Mouse (Mus musculus) subcutaneous adipose tissue, adult 2 months (tissue): ENCODE measurements around the gene Exosc1. TPM values are rescaled to one million over a fixed set of nuclear protein-coding genes. Genes with fewer than 3 reads are reported as not detected.

Experiments used
- polyA plus RNA-seq: library from polyadenylated mRNA; depleted of rRNA; stranded (reverse); fragments of >200 nt; gene quantifications from 2 replicates; pipeline ENCODE4 v1.2.3, GENCODE M21; 2012; ENCODE audit warnings: low replicate concordance; rRNA removed

Gene Exosc1
- polyA plus RNA-seq: 15.7 and 24.5 TPM in 2 replicates

DNA sequence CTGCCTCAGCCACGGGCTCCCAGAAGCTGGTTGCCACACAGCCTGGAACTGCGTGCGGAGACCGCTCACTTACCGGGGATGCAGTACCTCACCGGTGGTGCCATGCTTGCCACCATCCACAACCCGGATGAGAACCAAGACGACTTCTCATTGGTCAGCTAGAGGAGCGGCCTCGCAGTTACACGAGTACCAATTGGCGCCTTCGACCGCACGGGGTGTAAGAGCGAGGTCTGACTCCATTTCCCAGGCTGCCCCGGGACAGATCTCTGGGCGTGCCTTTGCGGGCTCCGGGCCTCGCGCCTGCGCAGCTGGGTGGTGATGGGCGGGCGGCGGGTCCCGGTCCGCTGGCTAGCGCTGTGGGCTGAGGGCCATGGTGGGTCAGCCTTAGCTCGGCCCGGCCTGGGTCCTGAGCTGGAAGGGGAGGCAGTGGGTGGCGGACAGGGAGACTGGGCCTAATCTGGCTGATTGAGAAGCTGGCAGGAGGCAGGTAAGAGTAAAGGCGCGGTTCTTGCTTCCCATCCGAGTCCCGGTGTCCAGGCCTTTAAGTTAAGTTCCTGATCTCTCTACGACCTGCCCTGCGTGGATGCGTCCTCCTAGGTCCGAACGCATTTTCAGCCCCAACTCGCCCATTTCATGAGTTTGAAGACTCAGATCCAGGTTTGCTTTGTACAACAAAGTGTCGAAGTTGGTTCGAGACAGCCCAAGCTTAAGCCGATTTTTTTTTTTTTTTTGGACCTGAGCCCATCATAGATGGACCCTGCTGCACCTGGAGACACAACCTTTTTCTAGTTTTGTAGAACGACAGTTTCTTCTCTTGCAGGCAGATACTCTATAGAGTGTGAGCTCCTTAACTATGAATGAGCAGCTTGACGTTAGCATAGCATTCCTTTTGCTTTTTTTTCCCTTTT, at the start of gene Exosc1, which contains the start of gene Zdhhc16:
Gene Exosc1, minus strand, starts transcription at position 245 of the 908 bp plus-strand sequence.
Gene Zdhhc16, plus strand, starts transcription at position 302 of the 908 bp plus-strand sequence.

DNA sequence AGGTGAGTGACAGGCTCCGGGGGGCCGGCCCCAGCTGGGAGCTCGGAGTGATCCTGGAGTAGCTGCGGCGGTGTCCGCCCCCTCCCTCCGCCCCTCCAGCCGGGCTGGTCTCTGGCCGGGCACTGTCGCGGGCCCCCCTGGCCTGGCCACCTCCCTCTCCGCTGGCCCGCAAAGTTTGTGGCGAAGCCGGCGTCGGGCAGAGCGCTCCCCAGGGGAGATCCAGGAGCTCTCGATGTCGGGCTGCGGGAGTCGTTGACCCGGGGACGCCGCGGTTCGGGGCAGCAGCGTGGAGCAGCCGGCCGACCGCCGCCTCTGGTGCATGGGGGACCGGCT, 48.3 kb upstream of the Exosc1 start, which contains the start of gene Ubtd1:
Gene Ubtd1, plus strand, starts transcription at position 169 of the 333 bp plus-strand sequence.

DNA sequence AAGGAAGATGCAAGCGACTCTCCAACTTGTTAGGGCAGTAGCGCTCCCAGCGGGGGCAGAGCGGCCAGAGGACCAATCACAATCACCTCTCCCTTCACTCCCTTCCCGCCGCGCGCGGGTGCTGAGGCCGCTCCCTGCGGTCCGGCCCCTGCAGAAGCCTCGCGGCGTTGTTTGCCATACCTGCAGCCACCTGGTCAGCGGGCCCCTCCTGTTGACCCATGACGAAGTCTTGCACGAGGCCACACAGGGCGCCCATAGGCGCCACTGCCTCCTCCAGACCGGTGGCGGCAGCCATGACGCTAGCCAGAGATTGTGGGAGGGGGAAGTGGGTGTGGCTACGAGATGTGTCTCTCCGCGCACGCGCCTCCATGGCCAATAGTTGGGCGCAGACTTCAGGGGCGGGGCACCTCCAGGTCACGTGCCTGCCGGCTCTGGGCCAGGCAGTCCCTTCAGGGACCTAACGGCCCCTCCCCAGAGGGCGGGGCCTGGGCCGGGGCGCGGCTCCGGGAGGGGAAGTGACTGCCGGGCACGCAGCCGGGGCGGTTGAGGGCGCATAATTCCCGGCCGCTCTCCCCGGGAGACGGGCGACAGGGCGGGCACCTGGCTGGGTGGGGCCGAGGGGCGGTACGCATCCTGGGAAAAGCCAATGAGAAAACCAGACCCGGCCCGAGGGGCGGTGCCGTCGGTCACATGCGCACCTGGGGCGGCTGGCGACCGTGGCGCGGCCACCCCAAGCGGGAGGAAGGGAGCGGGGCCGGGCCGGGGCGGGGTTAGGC, 47.8 kb upstream of the Exosc1 start, which contains the start of gene Mms19:
Gene Mms19, minus strand, starts transcription at position 339 of the 776 bp plus-strand sequence.

GRCm38 (mm10) chr19:41911178-41912073, 21.8 kb downstream of the Exosc1 start, which contains the start of gene Pgam1:
Gene Pgam1 (plus strand): TSS chr19:41911923.

DNA sequence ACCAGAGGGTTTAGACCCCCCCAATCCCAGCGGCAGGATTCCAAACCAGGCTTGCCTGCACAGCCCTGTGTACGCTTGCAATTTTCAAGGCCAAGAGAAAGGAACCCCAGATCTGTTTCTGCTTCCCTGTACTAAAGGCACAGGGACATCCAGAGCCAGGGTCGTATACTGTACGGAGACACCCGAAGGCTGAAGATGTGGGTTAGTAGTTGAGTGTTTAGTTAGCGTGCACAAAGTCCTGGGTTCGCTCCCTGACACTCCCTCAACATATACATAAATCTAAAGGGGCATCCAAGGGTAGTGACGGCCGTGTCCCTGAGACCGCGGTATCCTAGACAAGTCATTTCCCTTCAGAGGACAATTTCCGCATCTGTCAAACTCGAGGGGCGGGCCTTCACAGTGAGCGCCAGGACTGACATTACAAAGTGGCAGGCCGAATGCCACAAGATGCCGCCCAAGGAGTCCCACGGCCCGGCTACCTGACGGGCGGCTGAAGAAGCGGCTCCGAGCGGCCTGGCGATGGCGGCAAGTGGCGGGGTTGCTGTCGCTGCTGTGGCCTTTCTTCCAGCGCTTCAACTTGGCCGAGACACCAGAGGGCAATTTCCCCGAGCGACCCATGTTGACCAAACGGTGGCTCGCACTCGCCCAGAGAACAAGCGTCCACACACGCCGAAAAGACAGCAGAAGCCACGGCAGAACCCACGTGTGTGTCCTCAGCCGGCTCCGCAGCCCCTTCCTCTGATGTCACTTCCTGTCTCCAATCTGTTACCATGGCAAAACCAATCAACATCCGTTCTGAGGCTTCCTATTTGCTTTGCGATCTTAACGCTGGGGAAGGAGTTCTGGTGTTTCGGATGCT, 37.5 kb downstream of the Exosc1 start, which contains the start of gene Rrp12:
Gene Rrp12, minus strand, starts transcription at position 714 of the 859 bp plus-strand sequence.

Other genes starting within 250 kb of the Exosc1 start
- 0.40 and 0.47 TPM in 2 replicates for gene Slit1, start 189.8 kb downstream of the Exosc1 start, polyA plus RNA-seq
- gene Arhgap19, start 131.4 kb downstream of the Exosc1 start, polyA plus RNA-seq: 2.7 and 5.3 TPM in 2 replicates
- 2.2 and 4.4 TPM in 2 replicates for gene Frat1, start 103.5 kb downstream of the Exosc1 start, polyA plus RNA-seq
- 1.8 and 3.6 TPM in 2 replicates for gene Frat2, start 85.3 kb downstream of the Exosc1 start, polyA plus RNA-seq
- 7.1 and 13.5 TPM in 2 replicates for gene Rrp12, start 37.2 kb downstream of the Exosc1 start, polyA plus RNA-seq
- 346 and 357 TPM in 2 replicates for gene Pgam1, start 21.5 kb downstream of the Exosc1 start, polyA plus RNA-seq
- gene Zdhhc16, start 57 bp upstream of the Exosc1 start, polyA plus RNA-seq: 59.7 and 116 TPM in 2 replicates
- gene Mms19, start 47.7 kb upstream of the Exosc1 start, polyA plus RNA-seq: 55.1 and 85.4 TPM in 2 replicates
- 40.4 and 49.3 TPM in 2 replicates for gene Ubtd1, start 48.3 kb upstream of the Exosc1 start, polyA plus RNA-seq
- not detected in 2 replicates for gene Ankrd2, start 102.6 kb upstream of the Exosc1 start, polyA plus RNA-seq
- gene Hoga1, start 112.2 kb upstream of the Exosc1 start, polyA plus RNA-seq: 6.7 and 9.9 TPM in 2 replicates
- 1.1 and 1.4 TPM in 2 replicates for gene 4933411K16Rik, start 118.8 kb upstream of the Exosc1 start, polyA plus RNA-seq
- 1.9 and 12.7 TPM in 2 replicates for gene Morn4, start 152.9 kb upstream of the Exosc1 start, polyA plus RNA-seq
- 45.4 and 48.7 TPM in 2 replicates for gene Pi4k2a, start 157.0 kb upstream of the Exosc1 start, polyA plus RNA-seq
- 16.3 and 16.5 TPM in 2 replicates for gene Avpi1, start 195.6 kb upstream of the Exosc1 start, polyA plus RNA-seq
- gene Marveld1, start 214.0 kb upstream of the Exosc1 start, polyA plus RNA-seq: 75.2 and 116 TPM in 2 replicates
- gene Zfyve27, start 230.5 kb upstream of the Exosc1 start, polyA plus RNA-seq: 50.4 and 53.7 TPM in 2 replicates